Mouse (Mus musculus) CD4-positive naive resting alpha-beta T cell, adult 76 days (primary cell): ENCODE data around the gene Lefty2. TPM values are rescaled to one million over a fixed set of nuclear protein-coding genes. Genes with fewer than 3 reads are reported as not detected.

ENCODE experiments used
- total RNA-seq: library from RNA; stranded (reverse); gene quantifications from one replicate; pipeline ENCODE4 v1.2.4, GENCODE M21; 2023

Lefty2 gene
- total RNA-seq, result not detected

DNA sequence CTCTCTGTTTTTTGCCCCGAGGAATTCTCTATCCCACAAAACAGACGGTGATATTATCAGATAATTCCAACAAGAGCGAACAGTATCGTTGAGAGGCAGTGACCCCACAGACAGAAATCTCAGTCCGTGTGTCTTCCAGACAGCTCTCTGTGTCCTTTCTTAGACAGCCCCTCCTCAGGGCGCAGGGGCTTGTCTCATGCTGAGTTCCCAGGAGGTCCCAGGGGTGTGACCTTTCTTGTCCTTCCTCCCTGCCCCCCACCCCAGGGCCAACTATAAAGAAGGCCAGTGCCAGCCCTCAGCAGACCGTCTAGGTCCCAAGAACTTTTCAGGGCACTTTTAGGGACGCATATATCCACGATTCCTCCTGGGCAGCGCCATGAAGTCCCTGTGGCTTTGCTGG, at the start of gene Lefty2:
Gene Lefty2, plus strand, starts transcription at position 301 of the 400 bp plus-strand sequence.

DNA sequence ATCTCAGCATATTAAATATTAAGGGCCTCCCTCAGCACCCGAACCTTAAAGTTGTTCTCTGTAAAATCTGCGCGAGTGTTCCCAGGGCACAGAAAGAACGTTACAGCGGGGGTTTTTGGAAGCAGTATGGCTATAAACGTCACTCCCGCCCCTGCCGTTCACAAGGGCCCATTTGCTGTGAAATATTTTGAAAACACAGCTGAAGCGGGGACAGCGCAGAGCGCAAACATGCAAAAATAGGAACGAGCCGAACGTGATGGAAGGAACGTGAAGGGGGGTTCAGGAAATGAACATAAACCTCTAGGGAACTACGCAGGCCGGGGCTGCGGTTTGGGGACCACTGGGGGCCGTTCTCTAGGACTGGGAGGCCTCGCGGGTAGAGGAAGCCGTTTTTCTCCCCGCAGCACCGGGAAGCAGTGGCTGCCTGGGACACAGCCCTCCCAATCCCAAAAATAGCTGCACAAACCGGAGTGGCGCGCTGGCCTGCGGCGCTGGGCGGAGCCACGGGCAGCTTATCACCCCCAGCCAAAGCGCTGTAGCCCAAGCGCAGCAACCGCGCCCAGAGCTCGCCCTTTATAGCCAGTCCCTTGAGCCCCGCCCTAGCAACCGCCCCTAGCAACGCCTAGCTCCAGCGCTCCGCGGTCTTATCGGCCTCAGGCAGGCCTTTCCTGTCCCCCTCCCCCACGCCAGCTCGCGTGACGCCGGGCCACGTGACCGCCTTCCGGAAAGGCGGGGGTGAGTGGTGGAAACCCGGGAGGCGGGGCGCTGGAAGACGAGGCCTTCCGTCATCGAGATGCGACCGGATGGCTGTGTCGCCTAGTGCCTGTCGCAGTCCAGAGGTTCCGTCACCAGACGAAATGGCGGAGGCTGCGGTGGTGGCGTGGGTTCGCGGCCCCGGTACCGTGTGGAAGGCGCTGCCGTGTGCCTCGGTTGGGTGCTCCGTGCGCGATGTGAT, 42.3 kb upstream of the Lefty2 start, which contains the start of gene Sde2:
Gene Sde2, plus strand, starts transcription at position 812 of the 955 bp plus-strand sequence.

DNA sequence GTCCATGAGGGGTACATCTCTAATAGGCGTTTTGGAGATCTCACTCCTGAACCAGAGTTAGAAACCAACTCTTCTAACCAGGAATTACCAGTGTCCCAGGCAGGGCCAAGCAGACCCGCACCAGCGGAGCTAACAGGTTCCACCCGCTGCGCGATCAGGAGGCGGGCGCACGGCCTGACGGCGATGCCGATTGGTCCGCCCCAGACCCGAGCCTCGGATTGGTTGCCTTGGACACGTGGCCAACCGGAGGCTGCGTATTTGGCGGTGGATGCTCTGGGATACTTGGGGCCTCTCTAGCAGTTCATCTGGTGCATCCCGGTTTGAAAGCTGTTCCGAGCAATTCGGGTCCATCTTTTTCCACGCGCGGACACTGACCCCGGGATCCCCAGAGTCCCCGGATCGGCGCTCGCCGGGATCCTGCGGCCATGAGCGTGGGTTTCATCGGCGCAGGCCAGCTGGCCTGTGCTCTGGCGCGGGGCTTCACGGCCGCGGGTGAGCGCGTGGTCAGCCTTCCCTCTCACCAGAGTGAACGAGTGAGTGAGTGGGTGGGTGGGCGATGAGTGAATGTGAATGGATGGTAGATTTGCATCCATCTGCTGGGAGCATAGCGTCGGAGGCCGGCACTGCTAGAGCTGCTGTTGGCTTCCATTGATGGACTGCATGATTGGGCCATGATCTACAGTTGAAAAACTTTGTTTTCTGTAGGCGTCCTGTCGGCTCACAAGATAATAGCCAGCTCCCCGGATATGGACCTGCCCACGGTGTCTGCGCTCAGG, 11.3 kb downstream of the Lefty2 start, which contains the start of gene Pycr2:
Gene Pycr2, plus strand, starts transcription at position 255 of the 776 bp plus-strand sequence.

DNA sequence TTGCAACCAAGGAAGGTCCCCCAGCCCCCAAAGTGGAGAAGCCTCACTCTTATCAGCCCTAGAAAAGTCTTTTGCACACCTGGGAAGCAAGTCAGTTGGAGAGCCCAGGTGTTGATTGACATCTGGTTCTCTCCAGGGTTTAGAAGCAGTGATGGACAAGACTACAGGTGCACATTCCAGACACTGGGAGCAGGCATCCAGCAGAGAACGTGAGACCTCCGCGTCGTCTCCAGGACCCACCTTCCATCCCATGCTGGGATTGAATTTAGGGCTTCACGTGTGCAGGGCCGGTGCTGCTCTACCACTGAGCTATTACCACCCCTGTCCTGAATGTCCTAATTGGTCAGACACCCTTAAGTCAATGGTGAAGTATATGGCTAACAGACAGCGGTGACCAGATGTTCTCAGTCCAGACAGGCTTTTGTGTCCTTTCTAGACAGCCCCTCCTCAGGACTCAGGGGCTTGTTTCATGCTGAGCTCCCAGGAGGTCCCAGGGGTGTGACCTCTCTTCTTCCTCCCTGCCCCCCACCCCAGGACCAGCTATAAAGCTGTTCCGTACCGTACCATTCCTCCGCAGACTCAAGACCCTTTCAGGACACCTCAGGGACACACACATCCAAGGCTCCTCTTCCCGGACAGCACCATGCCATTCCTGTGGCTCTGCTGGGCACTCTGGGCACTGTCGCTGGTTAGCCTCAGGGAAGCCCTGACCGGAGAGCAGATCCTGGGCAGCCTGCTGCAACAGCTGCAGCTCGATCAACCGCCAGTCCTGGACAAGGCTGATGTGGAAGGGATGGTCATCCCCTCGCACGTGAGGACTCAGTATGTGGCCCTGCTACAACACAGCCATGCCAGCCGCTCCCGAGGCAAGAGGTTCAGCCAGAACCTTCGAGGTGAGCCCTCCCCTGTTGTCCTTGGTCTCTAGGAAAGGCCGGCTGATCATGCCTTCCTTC, 41.8 kb downstream of the Lefty2 start, which contains the start of gene Lefty1:
Gene Lefty1, plus strand, starts transcription at position 556 of the 953 bp plus-strand sequence.

DNA sequence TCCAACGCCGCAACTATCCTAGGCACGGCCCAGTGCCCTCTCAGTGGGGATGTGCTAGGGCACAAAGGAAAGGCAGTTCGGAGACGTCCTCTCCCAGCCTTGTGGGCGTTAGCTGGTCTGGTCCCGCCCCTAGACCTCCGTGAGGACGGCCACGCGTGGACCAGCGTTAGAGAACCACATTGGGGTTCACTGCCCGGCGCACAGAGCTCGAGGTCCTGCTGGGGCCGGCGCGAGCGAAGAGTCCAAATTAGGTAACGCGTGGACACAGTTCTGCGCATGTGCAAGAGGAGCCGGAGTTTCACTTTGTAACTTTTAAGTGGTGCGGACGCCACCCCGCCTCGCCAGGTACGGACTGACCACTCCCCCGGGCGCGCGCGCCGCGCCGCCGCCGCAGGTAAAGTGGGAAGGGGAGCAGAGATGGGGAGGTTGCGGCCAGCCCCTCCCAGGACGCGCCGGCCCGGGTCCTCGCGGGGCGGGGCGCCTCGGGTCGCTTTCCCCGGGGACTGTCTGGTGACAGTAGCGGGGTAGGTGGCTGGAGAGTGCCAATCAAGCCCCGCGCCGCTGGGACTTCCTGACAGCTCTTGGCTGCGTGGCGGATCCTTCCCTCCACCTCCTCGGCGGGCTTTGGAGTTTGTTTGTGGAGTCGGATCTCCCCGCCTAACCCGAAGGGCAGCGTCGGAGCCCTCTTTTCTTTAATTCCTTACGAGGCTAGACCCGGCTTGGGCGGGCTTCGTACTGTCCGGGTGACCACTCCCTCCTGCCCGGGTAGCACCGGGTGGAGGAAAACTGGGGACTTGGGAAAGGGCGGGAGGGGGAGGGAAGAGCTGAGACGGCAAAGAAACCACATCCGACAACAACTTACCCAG, 49.5 kb downstream of the Lefty2 start, which contains the start of gene Tmem63a:
Gene Tmem63a, plus strand, starts transcription at position 179 of the 866 bp plus-strand sequence.

Other genes with a start within 250 kb of the Lefty2 start
- not detected for gene Mixl1, start 196.1 kb upstream of the Lefty2 start, total RNA-seq
- gene Acbd3, start 167.1 kb upstream of the Lefty2 start, total RNA-seq, result 59.4 TPM
- 746 TPM for gene H3f3a, start 79.2 kb upstream of the Lefty2 start, total RNA-seq
- 74.2 TPM for gene Sde2, start 42.0 kb upstream of the Lefty2 start, total RNA-seq
- gene Pycr2, start 11.2 kb downstream of the Lefty2 start, total RNA-seq, result 50.2 TPM
- not detected for gene Lefty1, start 41.9 kb downstream of the Lefty2 start, total RNA-seq
- gene Tmem63a, start 49.2 kb downstream of the Lefty2 start, total RNA-seq, result 59.8 TPM
- gene Ephx1, start 127.8 kb downstream of the Lefty2 start, total RNA-seq, result 56.2 TPM
- gene 9130409I23Rik, start 158.1 kb downstream of the Lefty2 start, total RNA-seq, result not detected